Mouse (Mus musculus) right cerebral cortex, postnatal 14 days (tissue): Measurements from ENCODE around the gene Fam229b.
A peak's percentile ranks its signal among the peaks of the same experiment; 100 is the strongest.

Experiments used
- DNase-seq: peaks from one replicate; pipeline ENCODE4 v3.0.0; 2022

Fam229b gene

DNA sequence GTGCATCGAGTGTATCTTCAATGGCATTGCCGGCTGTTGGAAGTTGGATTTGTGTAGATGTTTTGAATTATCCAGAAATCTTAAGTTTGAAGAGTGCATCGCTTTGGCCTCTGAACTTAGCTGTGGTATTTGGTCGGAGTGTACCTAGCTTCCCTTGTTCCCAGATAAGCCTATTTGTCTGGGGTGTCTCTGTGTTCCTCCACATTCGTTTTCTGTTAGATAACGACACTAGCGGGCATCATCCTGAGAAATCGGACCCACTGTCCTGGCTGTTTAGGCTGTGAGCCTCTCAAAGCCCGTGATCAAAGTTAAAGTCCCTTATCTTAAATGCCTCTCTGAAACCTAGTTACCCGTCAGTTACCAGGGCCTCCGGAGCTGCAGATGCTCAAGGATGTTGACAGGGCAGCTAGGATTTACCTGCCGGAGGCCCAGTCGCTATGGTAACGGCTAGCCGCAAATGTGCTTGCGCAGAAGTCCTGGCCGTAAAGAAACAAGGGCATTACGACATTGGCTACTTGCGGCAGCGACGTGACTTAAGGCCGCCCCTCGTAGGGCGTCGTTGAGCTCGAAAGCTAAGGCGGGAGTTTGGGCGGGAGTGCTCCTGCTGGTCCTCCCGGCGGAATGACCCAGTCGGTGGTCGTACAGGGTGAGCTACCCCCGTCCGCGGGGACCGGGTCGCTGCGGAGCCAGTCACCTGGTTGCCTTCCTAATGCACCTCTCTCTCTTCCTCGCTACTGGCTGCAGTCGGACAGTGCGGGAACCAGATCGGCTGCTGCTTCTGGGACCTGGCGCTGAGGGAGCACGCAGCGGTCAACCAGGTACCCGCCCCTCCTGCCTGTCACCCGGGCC lies at the start of gene Fam229b, which contains the start of gene Tube1:
Gene Fam229b (minus strand): TSS at position 453 of the 849 bp plus-strand sequence.
Gene Tube1 (plus strand): TSS at position 515 of the 849 bp plus-strand sequence.
- peak; percentile 91 for DNase-seq

DNA sequence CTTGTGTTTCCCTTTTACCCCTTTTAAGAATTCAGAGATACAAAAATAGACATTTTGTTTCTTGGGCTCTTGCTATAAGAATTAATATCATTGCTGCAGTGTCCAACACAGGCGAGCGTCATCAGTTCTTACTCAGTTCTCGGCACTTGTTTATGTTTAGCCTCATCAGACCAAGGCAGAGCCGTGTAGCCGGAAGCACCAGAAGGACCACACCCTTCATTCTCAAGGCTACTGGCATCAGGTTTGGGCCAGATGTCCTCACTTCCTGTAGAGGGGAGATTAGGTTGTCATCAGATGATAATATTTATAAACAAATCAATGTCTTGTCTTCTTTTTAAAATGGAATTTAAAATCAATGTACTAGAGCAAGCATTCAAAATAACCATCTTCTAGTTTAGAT lies 43.3 kb upstream of the Fam229b start:
- no peak for DNase-seq

DNA sequence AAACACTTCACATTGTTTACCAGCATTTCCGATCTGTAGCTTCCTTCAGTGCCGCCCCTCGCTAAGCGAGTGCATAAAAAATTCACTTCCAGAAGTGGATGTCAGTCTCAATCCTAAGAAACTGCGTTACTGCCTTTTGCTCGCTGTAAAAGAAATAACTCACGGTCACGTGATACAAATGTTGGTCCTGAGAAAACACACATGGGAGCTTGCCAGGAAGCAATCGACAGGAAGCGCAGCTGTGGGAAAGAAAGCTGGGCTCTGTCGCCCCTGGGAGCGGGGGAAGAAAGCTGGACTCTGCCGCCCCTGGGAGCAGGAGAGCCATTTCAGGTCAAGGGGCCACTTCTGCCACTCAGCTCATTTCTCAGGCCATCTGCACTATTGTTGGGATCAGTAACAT lies 39.4 kb upstream of the Fam229b start:
- peak; percentile 24 for DNase-seq

DNA sequence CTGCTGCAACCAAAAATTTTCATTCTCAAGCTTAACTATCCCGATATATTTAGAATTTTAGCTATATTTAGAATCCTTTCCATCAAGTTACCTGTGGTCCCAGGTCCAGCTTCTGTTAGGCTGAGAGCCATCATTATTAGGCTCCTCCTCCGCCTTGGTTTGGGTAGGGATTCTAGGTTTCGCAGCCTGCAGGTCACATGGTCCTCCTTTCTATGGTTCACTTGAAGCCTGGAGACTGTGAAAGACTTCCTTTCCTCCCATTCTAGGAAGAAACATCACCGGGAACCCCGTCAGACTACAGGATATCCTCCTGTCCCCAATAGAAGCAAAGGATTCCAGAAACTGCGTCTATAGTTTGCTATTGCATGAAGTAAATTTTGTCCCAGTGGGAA lies 38.8 kb upstream of the Fam229b start:
- no peak for DNase-seq

DNA sequence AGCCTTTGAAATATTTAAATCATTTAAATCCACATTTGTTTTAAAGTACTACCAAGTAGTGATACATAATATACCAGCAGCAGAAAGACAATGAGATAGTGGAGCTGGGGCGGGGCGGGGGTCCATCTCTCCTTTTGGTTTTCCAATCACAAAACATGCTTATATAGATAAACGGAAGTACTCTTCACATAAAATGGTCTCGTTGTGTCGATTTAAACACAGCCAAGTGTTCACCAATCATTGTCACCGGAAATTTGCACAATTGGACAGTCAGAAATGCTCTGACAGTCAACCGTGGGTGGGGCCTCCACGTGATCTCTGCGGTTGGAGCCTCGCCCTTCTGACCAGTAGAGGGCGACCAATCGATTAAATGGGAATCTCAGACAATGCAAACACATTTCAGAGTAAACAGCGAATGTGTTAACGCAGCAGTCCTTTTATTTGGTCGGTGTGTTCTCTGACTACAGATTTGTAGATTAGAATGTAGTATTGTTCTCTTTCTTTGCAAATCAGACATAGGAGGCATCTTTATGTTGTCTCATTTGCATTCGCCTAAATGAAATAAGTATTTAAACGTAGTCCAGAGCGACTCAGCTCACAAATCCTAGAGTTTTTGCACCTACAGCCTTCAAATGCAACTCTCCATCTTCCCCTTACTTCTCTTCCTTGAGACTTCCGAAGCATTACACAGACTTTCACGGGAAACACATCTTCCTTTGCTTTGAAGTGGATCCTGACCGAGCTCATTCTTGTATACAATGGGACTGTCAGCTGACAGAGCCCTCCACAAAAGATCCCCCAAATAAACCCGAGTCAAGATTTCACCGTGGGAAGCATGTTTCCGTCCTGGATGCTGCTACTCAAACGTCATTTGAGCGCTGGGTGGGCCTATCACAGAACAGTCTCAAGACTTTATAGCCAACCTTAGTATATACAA lies 38.2 kb upstream of the Fam229b start:
- DNase-seq: peak; percentile 80

DNA sequence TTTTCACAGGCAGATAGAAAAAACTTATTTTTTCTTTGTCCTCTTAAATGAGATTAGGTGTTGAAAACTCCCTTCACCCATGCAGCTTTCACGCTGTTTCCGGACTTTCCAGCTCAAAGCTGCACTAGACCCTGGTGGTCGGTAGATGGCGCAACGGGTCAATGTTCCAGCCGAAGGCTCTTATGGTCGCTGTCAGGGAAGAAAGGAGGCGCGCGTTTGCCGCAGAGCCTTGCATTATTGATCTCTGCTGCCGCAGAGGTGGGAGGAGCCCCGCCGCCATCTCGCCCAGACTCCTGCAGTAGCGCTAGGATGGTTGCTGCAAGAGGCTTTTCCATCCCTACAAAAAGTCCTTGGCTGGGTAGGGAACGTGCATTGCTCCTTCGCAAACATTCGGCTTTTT lies 37.4 kb upstream of the Fam229b start:
- peak; percentile 92 for DNase-seq

DNA sequence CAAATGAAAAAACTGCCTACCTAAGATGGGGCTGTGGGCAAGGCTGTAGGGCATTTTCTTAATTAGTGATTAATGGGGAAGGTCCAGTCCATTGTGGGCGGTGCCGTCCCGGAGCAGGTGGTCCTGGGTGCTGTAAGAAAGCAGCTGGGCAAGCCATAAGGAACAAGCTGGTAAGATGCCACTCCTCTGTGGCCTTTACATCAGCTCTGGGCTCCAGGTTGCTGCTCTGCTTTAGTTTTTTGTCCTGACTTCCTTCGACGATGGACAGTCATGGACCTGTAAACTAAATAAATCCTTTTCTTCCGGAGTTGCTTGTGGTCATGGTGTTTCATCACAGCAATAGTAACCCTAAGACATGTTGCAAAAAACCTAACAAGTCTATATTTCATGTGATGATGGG lies 37.0 kb upstream of the Fam229b start:
- DNase-seq: no peak

DNA sequence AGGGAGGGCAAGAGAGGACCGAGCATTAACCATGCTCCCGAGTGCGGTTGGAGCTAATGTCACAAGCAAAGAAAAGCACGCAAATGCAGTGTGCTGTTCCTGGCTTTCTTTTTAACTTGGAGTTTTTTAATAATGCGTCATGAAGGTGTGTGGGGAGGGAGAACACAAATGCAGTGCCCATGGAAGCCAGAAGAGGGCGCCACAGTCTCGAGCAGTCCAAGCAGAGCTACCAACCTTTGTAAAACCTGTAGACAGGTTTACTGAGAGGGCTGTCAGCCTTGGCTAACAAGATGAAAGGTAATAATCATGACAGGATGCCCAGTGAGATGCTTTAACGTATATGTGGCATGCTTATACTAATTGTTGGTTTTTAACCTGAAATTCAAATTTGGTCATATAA lies 36.5 kb upstream of the Fam229b start:
- peak; percentile 75 for DNase-seq

DNA sequence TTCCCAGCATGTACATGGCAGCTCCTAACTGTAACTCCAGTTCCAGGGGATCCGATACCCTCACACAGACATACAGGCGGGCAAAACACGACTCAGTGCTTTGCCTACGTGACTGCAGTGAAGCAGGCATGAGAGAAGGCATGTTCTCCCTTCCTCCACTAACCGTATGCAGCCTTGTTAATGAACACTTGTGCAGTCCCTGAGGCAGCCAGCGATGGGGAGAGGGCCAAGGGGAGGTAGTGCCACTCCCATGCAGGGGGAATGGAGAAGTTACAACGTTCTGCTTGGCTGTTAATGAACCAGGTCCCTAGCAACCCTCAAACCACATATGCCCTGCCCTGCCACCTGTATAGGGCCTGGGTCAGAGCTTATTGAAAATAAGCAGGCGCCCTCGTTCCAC lies 35.9 kb upstream of the Fam229b start:
- no peak for DNase-seq

DNA sequence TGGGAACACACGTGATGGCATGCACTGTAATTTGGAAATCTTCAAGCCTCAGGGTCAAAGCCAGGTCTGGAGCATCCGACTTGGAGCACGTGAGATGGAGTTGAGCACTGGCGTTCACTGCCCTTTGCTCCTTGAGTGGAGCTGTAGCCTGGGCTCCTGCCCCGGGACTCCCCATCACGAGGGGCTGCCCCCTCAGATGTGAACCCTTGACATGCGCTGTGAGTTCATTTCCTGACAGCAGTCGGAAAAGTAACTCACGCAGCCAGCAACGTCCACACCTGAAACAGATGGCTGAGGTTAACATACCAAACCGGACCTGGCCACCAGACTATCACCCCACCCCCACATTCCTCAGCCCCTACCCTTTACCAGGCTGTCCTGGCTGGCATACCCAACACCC lies 33.9 kb upstream of the Fam229b start:
- DNase-seq: no peak

DNA sequence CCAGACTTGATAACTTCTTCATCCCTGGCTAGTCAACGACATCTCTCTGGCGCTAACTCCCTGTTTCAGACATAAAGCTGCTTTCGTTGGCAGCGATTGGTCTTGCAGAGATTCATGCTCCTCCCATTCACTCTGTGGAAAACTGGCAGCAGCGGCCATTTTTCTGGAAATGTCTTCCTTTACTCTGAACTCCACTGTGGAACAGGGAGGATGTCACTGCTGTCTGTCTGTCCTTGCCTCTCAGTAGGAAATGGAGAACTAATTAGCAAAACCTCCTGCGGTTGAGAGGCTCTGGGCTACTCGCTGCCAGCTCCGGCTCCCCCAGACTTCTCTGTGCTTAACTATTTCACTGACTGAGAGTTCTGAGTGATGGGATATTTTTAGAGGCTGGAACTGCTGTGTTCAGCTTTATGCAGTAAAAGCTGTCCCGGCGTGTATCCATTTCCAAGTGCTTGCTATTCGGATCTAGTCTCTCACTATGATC lies 32.0 kb upstream of the Fam229b start:
- peak; percentile 61 for DNase-seq

DNA sequence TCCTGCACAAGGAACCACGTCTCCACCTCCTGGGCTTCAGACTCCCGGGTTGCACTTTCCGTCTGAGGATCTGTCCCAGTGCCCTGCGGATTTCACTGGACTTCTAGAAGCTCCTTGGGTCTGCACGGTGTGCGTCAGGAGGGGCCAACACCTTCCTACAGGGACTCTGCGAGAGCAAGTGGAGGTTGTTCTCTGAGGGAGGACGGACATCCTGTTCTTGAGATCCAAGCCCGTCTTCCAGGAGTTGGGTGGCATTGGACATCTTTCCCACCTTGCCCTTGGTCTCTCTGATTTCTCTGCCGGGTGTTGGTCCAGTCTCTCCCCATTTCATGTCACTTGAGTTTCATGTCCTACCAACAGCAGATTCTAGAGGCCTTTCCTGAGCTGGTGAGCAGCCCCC lies 30.0 kb upstream of the Fam229b start, which contains the start of gene Ccn6:
Gene Ccn6 (minus strand): TSS at position 101 of the 400 bp plus-strand sequence.
- DNase-seq: no peak

DNA sequence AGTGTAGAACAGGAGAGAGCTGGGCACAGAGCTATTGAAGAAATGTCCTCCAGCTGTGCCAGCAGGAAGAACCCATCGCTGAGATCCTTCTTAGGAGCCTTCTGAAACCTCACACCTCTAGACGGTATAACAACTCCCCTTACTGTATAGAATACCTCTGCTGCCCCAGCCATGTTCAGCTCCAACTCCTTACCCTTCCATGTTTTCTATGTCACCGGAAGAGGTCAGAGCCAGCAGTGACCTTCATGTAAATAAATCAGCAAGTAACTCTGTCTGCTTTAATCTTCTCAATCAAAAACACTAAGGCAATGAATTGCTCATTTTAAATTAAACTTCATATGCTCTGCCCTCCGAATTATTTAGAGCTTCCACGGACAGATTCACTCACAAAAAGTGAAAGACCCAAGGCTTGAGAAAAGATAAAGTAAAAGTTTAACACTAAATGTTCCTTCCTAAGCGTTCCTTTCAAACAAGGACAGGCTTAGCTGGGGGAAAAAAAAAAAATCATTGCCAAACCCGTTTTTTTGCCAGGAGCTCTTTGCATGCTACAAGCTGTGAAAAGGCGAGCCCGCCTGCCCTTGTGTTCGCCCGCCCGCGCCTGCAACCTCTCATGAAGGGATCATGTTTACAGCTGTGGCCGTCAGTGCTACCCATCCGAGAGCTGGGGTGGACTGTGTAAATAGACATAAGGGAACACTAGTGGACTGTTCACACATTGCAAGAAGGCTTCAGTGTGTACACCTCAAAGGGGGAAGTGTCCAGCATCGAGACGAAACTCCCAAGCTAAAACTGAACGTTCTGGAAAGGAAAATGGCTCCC lies 29.2 kb upstream of the Fam229b start:
- DNase-seq: no peak

DNA sequence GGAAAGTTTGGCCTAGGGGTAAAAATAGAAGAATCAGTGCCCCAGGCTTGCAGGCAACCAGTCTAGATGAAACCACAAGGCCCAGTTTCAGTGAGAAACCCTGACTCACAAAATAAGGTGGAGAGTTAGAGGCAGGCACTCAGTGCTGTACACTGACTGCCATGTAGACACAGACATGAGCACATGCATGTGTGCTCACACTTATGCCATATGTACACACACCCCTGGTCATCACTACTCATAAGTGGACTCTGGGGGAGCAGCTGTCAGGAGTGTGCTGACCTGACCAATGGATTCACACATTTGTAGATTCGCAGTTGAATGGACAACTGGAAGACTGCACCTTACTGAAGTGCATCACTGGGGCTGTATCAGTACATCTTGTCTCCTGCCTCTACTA lies 27.7 kb upstream of the Fam229b start:
- no peak for DNase-seq

DNA sequence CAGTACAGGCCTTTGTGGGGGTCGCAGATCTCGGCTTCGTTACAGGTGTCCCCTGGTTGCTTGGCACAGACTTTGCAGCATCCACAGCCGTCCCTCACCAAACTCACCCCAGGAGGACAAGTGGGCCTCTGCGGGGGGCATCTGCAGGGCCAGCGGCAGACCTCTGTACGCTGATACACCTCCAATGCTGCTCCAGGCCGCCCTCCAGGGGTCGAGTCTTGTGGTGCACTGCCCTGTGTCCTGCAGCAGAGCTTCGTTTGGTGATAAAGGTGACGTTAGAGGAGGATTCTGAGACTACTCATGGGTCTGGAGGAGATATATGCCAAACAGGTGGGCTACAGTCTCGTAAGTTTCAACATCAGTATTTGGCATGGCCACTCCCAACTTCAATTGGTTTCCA lies 24.6 kb upstream of the Fam229b start:
- no peak for DNase-seq

DNA sequence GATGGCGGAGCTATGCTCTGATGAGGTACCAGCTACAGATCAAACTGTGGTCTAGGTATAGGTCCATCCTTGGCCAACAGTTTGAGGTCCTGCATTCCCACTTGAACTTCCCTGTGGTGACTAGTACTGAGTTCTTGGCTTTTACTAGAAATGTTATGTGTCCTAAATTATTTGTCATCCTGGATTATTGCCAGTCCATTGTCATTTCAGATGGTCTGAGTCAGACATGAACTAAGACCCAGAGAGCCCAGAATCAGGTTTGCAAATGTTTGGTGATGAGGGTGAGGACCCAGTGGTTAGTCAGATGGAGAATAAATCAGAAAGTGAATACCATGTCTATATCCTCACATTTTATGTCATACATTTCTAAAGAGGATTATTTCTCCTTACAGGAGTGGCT lies 23.6 kb upstream of the Fam229b start:
- no peak for DNase-seq

DNA sequence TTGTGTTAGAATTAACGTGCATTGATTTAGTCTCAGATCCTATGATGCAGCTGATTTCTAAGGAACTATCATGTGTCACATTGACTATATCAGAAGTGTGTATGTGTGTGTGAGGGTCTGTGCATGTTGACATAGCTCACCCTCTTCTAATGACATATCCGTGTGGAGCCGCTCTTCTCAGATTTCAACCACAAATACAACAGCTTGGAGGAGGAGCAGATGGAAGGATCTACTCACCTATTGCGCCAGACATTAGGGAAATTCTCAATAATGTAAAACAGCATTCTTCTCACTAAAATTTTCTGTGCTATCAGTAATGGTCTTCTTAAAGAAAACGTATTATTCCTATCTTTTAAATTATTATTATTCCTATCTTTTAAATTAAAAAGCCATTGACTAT lies 23.0 kb upstream of the Fam229b start:
- no peak for DNase-seq

DNA sequence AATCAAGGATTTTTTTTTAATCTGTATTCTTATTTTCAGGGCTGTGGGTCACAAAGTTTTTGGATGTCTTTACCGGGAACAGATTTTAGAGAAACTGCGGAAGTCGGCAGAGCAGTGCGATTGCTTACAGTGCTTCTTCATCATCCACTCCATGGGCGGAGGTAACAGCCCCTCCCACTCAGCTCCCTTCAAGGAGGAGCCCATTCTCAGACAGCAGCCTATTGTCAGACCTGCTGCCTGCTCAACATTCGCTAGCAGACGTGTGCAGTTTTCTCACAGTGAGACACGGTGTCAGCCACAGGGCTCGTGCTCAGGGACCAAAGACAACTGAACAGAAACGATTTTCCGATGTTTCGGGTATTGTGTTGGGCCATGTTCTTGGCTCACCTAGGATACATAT lies 8.5 kb upstream of the Fam229b start:
- DNase-seq: no peak

DNA sequence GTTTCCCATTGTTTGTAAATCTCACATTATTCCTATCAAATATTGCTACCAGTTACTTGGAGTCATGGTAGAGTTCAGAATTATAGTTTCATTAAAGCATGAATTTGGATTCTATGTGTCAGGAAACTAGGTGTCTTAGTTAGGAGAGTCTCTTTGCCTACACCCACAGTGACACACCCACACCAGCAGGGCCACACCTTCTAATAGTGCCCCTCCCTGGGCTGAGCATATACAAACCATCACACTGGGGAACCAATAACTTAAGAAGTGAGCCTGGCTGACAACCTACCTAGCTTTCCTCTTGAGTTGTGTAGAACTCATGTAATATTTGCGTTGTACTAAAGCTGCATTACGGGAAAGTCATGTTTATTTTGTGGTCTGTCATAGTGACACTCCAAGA lies 7.7 kb upstream of the Fam229b start:
- DNase-seq: no peak

DNA sequence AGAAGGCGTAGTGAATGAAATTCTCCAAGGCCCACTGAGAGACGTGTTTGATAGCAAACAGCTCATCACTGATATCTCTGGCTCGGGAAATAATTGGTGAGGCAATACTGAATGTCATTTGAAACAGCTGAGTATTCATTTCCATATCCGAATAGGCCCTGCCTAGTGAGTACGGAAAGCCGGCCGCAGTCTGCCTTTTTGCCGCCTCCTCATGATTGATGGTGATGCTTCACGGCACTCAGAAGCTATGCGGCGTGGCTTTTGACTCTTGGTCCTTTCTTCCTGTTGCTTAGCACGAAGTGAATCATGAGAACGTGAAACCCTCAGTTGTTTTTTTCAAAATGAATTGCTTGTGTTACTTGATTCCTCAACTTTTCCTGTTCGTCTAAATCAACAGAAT lies 7.1 kb upstream of the Fam229b start:
- DNase-seq: no peak

DNA sequence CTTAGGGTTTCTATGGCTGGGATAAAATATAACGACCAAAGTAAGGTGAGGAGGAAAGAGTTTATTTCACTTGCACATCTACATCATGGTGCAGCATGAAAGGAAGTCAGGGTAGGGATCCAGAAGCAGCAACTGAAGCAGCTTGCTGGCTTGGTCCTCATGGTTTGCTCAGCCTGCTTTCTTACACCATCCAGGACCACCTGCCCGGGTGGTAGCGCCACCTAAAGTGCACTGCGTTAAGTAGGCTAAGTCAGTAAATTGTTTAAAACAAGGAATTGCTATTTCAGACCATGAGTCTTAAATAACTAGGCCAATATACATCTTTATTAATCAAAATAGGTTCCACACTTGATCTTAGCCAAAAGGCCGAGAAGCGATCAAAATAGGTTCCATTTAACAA lies 5.0 kb upstream of the Fam229b start:
- no peak for DNase-seq

DNA sequence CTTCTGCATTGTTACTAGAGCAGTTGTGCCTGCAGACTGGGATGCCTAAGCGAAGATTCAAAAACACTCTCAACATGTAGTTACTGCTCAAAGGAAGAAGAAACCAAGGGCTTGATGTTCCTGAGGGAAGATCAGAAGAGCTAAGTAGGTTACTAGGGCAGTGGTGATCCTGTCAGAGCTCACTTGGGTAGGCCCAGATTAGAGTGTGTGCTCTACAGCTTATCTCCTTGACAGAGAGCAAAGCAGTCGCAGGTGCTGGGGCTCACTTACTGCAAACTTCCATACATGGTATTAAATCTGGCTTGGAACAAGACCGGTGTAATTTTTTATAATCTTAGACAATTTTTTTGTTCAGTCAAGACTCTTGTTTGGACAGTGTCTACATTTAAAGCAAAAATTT lies 4.1 kb upstream of the Fam229b start:
- DNase-seq: no peak

DNA sequence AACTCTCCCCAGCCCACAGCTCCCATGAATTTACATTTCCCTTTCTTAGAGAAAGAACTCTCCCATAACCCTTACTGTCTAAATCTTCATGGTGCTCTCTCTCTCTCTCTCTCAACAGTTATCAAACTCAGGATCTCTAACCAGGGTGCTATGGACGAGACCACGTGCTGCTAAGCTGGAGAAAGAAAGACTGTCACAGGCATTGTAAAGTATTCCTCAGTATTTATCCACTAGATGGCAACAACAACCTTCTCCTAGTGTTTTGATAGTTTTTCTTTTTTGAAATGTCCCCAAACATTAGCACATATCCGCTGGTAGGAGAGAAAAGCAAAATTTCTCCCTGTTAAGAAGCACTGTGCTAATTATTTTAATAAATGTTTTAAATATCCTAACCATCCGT lies 12.3 kb downstream of the Fam229b start:
- DNase-seq: no peak
